Mouse (Mus musculus): ENCODE results near the gene Vash1. TPM values are rescaled to one million over a fixed set of nuclear protein-coding genes. Genes with fewer than 3 reads are reported as not detected.
A peak's percentile ranks its signal among the peaks of the same experiment; 100 is the strongest.

Vash1 gene
- 1 to 10 TPM; 3.9 to 6.9 TPM for total RNA-seq (2021)
- long read RNA-seq, experiment 1: 0 reads
- long read RNA-seq, experiment 2: 0 reads

- DNase-seq: peak; percentile 70 to 83
Observed at GRCm38 (mm10) chr12:86678591-86679545, at the start of gene Vash1. Gene Vash1 (plus strand): TSS chr12:86678700.

DNA sequence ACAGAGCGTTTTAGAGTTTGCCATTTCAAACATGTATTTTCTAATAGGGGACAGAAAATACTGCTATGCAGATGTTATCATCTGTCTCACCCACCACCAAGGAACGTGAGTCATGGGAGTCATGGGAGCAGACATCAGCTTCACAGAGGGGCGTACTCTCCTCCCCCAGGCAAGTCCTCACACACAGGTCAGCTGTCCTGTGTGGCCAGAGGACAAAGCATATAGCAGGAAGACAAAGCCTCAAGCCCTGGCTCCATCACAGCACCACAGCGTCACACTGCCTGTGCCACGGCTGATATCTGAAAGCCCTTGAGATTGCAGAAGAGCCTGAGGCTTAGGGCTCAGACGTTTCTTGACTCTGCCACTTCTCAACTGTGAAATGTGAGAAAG, 49.7 kb upstream of the Vash1 start:
- no peak for DNase-seq

- DNase-seq: peak in 1 of 2 experiments; percentile 26
Observed at GRCm38 (mm10) chr12:86641763-86642162, 36.7 kb upstream of the Vash1 start.

GRCm38 (mm10) chr12:86644512-86645273, 33.8 kb upstream of the Vash1 start:
- DNase-seq: no peak

DNA sequence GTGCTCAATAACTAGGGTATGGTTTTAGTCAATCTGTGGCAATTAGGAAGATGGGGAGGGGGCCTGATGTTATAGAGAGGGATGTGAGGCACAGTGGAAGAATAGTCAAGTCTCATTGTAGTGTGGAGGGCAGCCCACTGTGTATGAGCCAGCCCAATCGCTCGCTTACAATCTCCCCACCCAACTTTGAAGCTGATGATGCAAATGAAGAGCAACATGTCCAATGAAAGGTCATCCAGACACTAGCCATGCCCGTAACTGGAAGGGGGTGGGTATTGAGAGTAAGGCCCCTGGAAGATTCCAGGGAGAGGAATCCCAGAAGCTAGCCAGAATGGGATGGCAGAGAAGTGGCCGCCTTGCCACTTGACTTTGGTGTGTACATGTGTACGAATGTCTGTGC, 33.0 kb upstream of the Vash1 start:
- no peak for DNase-seq

DNA sequence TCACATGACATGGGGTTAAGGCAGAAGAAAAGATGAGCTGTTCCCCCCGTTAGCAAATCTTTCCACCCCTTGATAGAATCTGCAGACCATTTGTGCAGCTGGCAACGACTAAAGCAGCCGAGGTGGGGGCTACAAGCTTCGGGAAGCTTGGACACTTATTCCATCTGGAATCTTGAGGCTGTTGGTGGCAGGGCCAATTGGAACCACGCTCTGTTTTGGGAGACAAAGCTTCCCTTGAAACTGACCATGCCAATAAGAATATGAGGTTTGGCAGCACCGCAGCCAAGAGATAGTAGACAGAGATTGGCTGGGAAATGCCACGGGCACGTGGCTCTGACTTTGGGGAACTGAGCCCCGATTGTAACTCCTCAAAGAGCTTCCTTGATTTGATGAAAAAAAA, 31.7 kb upstream of the Vash1 start:
- no peak for DNase-seq

DNA sequence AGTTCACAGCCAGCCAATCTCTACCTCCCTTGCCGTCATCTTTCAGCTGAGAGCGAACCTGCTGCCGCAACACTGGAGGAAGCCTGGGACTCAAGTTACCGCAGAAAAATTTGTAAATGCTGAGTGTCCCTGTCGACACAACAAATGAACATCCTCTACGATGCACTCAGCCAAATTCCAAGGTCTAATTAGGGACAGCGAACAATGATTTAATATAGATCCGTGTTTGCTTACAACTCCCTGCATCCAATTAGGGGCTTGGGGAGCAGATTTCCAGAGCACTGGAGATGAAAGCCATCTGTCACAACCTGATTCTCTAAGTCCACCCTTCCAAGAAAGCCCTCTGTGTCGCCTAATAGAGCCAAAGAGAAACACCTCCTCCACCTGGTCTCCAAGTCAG, 31.2 kb upstream of the Vash1 start:
- DNase-seq: no peak

DNA sequence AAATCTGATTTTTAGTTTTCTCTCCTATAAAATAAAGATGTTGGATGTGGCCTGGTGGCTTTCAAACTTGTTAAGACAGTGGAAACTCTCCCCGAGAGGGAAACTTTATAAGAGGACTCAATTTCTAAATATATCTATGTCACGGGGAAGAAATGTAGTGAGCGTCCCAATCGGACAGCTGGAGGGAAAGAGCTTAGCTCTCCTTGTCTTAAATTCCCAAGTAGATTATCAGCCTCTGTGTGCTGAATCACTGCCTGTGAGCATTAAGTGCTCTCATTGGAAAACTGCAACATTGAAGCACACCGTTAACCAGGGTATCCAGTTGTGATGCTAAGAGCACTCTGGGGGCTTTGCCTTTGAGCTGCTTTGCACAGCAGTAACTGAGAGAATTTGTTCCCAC, 30.8 kb upstream of the Vash1 start:
- no peak for DNase-seq

GRCm38 (mm10) chr12:86648489-86648888, 30.0 kb upstream of the Vash1 start:
- DNase-seq: no peak

DNA sequence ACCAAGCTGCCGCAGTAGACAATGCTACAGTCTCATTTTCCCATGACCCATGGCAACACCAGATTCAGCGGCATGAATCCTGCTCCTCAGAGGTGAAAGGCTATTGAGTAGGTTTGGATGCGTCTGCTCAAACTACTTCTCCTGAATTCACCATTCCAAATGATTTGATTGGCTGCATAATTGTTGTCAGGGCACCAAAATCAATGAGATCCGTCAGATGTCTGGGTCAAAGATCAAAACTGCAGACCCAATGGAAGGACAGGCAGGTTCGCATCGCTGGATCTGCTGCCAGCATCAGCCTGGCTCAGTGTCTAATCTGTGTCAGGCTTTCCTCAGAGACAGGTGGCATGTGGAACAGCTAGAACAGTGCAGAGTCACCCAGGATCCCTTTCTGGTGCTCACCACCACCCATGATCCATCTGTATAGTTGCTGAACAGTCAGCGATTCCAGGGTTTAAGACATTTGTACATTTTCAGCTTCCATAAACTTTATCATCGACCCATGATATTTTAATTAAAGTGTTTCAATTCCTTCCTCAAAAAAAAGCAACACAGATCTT, 27.1 kb upstream of the Vash1 start:
- DNase-seq: no peak

GRCm38 (mm10) chr12:86652570-86653041, 25.9 kb upstream of the Vash1 start:
- DNase-seq: peak; percentile 86 to 89

- DNase-seq: no peak
Observed at GRCm38 (mm10) chr12:86659447-86659968, 19.0 kb upstream of the Vash1 start.

DNA sequence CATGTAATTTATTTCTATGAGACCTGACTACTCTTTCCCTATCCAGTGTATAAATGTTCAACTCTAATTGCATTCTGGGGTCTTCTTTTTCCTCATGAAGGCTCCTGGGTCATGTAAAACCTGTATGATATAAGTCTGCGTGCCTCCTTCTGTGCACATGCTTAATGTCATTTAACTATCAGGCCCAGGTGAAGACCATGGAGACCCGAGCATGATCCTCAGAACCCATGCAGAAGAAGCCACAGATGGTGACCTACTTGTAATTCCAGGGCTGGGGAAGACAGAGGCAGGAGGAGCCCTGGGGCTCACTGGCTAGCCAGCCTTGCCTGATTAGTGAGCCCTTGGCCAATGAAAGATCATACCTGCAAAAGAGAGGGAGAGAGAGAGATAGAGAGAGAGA, 18.0 kb upstream of the Vash1 start:
- no peak for DNase-seq

GRCm38 (mm10) chr12:86665656-86666055, 12.8 kb upstream of the Vash1 start:
- no peak for DNase-seq

- no peak for DNase-seq
Observed at GRCm38 (mm10) chr12:86668404-86668803, 10.1 kb upstream of the Vash1 start.

- no peak for DNase-seq
Observed at GRCm38 (mm10) chr12:86672105-86672504, 6.4 kb upstream of the Vash1 start.

GRCm38 (mm10) chr12:86672507-86672906, 6.0 kb upstream of the Vash1 start:
- no peak for DNase-seq

GRCm38 (mm10) chr12:86679546-86679930, 1.0 kb downstream of the Vash1 start:
- DNase-seq: no peak

GRCm38 (mm10) chr12:86679991-86680491, 1.5 kb downstream of the Vash1 start:
- DNase-seq: no peak

GRCm38 (mm10) chr12:86680591-86681193, 2.2 kb downstream of the Vash1 start:
- DNase-seq: no peak

DNA sequence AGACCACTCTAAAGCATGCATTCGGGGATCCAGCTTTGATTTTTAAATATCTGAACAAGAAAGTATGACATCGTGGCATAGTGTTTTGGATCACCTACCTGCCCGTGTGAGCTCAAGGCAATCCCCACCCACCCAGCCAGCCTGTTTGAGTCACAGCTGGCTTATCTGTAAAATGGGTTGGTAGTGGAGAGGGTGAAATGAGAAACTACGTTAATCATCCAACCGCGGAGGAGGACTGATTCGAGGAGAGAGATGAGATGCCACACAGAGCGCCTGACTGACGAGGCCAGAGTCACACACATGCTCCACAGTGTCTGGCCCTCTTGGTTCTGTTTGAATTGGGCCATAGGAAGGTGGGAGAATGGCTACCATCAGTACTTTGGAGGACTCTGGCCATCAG, 3.1 kb downstream of the Vash1 start:
- DNase-seq: no peak

DNA sequence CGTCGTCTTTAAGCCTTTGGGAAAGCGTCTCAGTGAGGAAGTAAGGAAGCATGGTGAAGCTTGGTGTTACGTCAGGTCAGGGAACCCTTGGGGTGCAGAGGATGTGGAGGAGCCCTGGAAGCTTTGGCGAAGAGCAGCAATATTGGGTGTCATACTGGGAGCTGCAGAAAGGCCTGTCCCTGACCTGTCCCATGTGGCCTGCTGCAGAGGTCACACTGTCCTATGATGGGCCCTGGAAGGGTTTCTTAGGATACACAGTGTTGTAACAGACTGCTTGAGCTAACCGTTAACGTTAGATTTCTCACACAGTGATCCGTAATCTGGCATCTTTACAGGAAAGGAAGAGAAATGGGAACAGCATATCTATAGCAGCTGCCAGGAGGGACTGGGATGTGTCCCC, 3.7 kb downstream of the Vash1 start:
- no peak for DNase-seq
